Mouse (Mus musculus) MEL-GATA-1-ER (cell line): ENCODE results near the gene Abcb1b.
"Not testable (repeated sequence)": the region's sequence is repeated elsewhere in the genome, so short reads cannot be mapped to it uniquely, and the experiment has no call there.

Experiments used
- DNase-seq: peaks from one replicate; pipeline ENCODE4 v3.0.0-alpha.2; 2012; ENCODE audit warnings: low read depth; ENCODE audit errors: extremely low read depth

Abcb1b gene

GRCm38 (mm10) chr5:8863580-8864337 lies 65.8 kb downstream of the Abcb1b start:
- DNase-seq, result peak; percentile 40

GRCm38 (mm10) chr5:8865630-8866029 lies 67.7 kb downstream of the Abcb1b start:
- DNase-seq, result not testable (repeated sequence)

GRCm38 (mm10) chr5:8866366-8866765 lies 68.4 kb downstream of the Abcb1b start:
- DNase-seq, result no peak

GRCm38 (mm10) chr5:8868019-8868418 lies 70.1 kb downstream of the Abcb1b start:
- DNase-seq, result peak; percentile 6

- DNase-seq, result no peak
Observed at GRCm38 (mm10) chr5:8872979-8873915, 75.3 kb downstream of the Abcb1b start.

- no peak for DNase-seq
Observed at GRCm38 (mm10) chr5:8877086-8877485, 79.1 kb downstream of the Abcb1b start.

- no peak for DNase-seq
Observed at GRCm38 (mm10) chr5:8877800-8878199, 79.9 kb downstream of the Abcb1b start.

GRCm38 (mm10) chr5:8885837-8886236 lies 87.9 kb downstream of the Abcb1b start:
- DNase-seq, result no peak

- DNase-seq, result peak; percentile 93
Observed at GRCm38 (mm10) chr5:8893300-8894103, 95.6 kb downstream of the Abcb1b start, which contains the start of gene Abcb4. Abcb4 (plus strand) TSS chr5:8893717.

- peak; percentile 26 for DNase-seq
Observed at GRCm38 (mm10) chr5:8894104-8894425, 96.1 kb downstream of the Abcb1b start.

GRCm38 (mm10) chr5:8894641-8895490 lies 96.9 kb downstream of the Abcb1b start:
- peak; percentile 94 for DNase-seq

GRCm38 (mm10) chr5:8896198-8896597 lies 98.3 kb downstream of the Abcb1b start:
- DNase-seq, result peak; percentile 8

- DNase-seq, result no peak
Observed at GRCm38 (mm10) chr5:8898246-8898645, 100.3 kb downstream of the Abcb1b start.

GRCm38 (mm10) chr5:8901001-8901400 lies 103.1 kb downstream of the Abcb1b start:
- DNase-seq, result no peak

GRCm38 (mm10) chr5:8902141-8902817 lies 104.3 kb downstream of the Abcb1b start:
- no peak for DNase-seq

GRCm38 (mm10) chr5:8904539-8904938 lies 106.6 kb downstream of the Abcb1b start:
- no peak for DNase-seq

GRCm38 (mm10) chr5:8911567-8912198 lies 113.7 kb downstream of the Abcb1b start:
- no peak for DNase-seq
